Mouse (Mus musculus): Measurements from ENCODE around the gene Gpsm1.

- TF ChIP-seq CTCF (IDR thresholded peaks at IDR 0.05): 0 out of 2 replicates have a peak, but pooled peaks have one; percentile 26
- TF ChIP-seq EP300 (IDR thresholded peaks at IDR 0.05): no peak
These were observed at the start of gene Gpsm1 for GRCm38 (mm10) chr2:26315072-26315924.
